Comparison of ENCODE assay signal across 9 mouse cellular contexts in genomic region chr7:46422764-46423412, GRCm38 (mm10). TPM values are rescaled to one million over a fixed set of nuclear protein-coding genes. Genes with fewer than 3 reads are reported as not detected.
DNase-seq lines count a peak whose midpoint lies in the region; ATAC-seq and TF ChIP-seq lines count a peak whose summit lies in the region.
"Had no signal": no experiment of that assay in that cellular context is flagged by ENCODE, and none has a peak within 500 bp of the region (broad histone marks: within the 10 kb centered on the region; RNA-seq: fewer than 3 reads in every experiment).

No protein-coding gene starts in this region.

- 57% methylated on average over 18 of the region's 18 CpGs for WGBS in heart, embryonic 11.5 days (ENCODE audit: insufficient replicate concordance)
- 53% methylated on average over 18 of the region's 18 CpGs for WGBS in hindbrain, embryonic 15.5 days
- 55% methylated on average over 18 of the region's 18 CpGs for WGBS in midbrain, postnatal 0 days

- peak; percentile 56 for DNase-seq in heart, postnatal 4 days
- peak; percentile 15 to 29 for DNase-seq in adrenal gland, postnatal 4 days (ENCODE audit: low spot score in 2 of 2)
- peak; percentile 78 to 80 for DNase-seq in left cerebral cortex, postnatal 36 days (ENCODE audit: low spot score in 2 of 2)
- peak; percentile 55 for DNase-seq in midbrain, postnatal 0 days (ENCODE audit: low spot score)
- DNase-seq in splenic B cell, adult 2 months (ENCODE audit: low read depth, low spot score), result peak; percentile 84

- no peaks in the 10 kb centered on the region for H3K4me1 ChIP-seq in heart, embryonic 11.5 days (ENCODE audit: control insufficient read depth, insufficient read depth, low read length)
- no peaks in the 10 kb centered on the region for H3K4me1 ChIP-seq in embryonic fibroblast, embryonic 13.5 days (ENCODE audit: control insufficient read depth, insufficient read depth, low read length)
- peaks cover 55% of the 10 kb centered on the region for H3K4me1 ChIP-seq in hindbrain, embryonic 15.5 days (replicated peaks)
- H3K4me1 ChIP-seq in midbrain, postnatal 0 days (ENCODE audit: insufficient read depth, low read length), result peaks cover 16% of the 10 kb centered on the region; the same call in 1 of the 2 replicates
- H3K4me1 ChIP-seq: limb, embryonic 15.5 days had no signal

- H3K4me3 ChIP-seq in heart, embryonic 11.5 days (ENCODE audit: low read depth, low read length), result no peak overlapping the region
- H3K4me3 ChIP-seq in embryonic fibroblast, embryonic 13.5 days (ENCODE audit: insufficient read depth, low read length), result no peak overlapping the region
- H3K4me3 ChIP-seq in hindbrain, embryonic 15.5 days, result no peak overlapping the region
- H3K4me3 ChIP-seq in midbrain, postnatal 0 days (ENCODE audit: low read depth, low read length), result no peak overlapping the region
- H3K4me3 ChIP-seq: limb, embryonic 15.5 days had no signal

- TF ChIP-seq POLR2A in embryonic fibroblast, embryonic 13.5 days (IDR thresholded peaks at IDR 0.05; ENCODE audit: low read depth, low read length), result no peak

- H3K9me3 ChIP-seq in heart, embryonic 11.5 days (replicated peaks; ENCODE audit: control insufficient read depth, low read length), result no peaks in the 10 kb centered on the region
- H3K9me3 ChIP-seq in hindbrain, embryonic 15.5 days, result no peaks in the 10 kb centered on the region
- H3K9me3 ChIP-seq in midbrain, postnatal 0 days (ENCODE audit: low read length), result no peaks in the 10 kb centered on the region
- H3K9me3 ChIP-seq: limb, embryonic 15.5 days had no signal

- H3K27me3 ChIP-seq in heart, embryonic 11.5 days (ENCODE audit: control insufficient read depth, insufficient read depth, low read length), result peaks cover 5% of the 10 kb centered on the region; the same call in 1 of the 2 replicates
- no peaks in the 10 kb centered on the region for H3K27me3 ChIP-seq in hindbrain, embryonic 15.5 days
- no peaks in the 10 kb centered on the region for H3K27me3 ChIP-seq in midbrain, postnatal 0 days (ENCODE audit: insufficient read depth, low read length)
- H3K27me3 ChIP-seq in splenic B cell, adult 2 months (ENCODE audit: control insufficient read depth, insufficient read depth, low read length, poor library complexity, severe bottlenecking), result no peaks in the 10 kb centered on the region
- H3K27me3 ChIP-seq: limb, embryonic 15.5 days had no signal

- TF ChIP-seq CTCF in embryonic fibroblast, embryonic 13.5 days (IDR thresholded peaks at IDR 0.05; ENCODE audit: borderline replicate concordance, insufficient read depth, low read length), result peak; percentile 52
- TF ChIP-seq CTCF in midbrain, postnatal 0 days (IDR thresholded peaks at IDR 0.05), result peak; percentile 71

- H3K4me2 ChIP-seq in heart, embryonic 11.5 days, result no peak overlapping the region
- H3K4me2 ChIP-seq in hindbrain, embryonic 15.5 days, result peak overlapping the region; percentile 21
- peak overlapping the region; percentile 34 for H3K4me2 ChIP-seq in midbrain, postnatal 0 days (ENCODE audit: low read depth, low read length, poor library complexity, severe bottlenecking)
- H3K4me2 ChIP-seq: limb, embryonic 15.5 days had no signal

- no peak for ATAC-seq in heart, embryonic 11.5 days (replicated peaks; ENCODE audit: insufficient number of reproducible peaks, low FRiP score, low TSS enrichment)
- ATAC-seq in hindbrain, embryonic 15.5 days (ENCODE audit: low FRiP score, low read depth), result peak; percentile 51
- ATAC-seq in midbrain, postnatal 0 days (ENCODE audit: low FRiP score), result peak; percentile 57

- H3K9ac ChIP-seq in heart, embryonic 11.5 days (ENCODE audit: low read depth, low read length), result no peak overlapping the region
- no peak overlapping the region for H3K9ac ChIP-seq in hindbrain, embryonic 15.5 days
- H3K9ac ChIP-seq in midbrain, postnatal 0 days (replicated peaks; ENCODE audit: low read length, poor library complexity, severe bottlenecking), result no peak overlapping the region
- H3K9ac ChIP-seq: limb, embryonic 15.5 days had no signal

- no peaks in the 10 kb centered on the region for H3K36me3 ChIP-seq in heart, embryonic 11.5 days (ENCODE audit: control insufficient read depth, insufficient read depth, low read length)
- peaks cover 9% of the 10 kb centered on the region; the same call in 1 of the 2 replicates for H3K36me3 ChIP-seq in hindbrain, embryonic 15.5 days
- H3K36me3 ChIP-seq in midbrain, postnatal 0 days (ENCODE audit: insufficient read depth, low read length), result peaks cover 6% of the 10 kb centered on the region; the same call in 1 of the 2 replicates
- no peaks in the 10 kb centered on the region for H3K36me3 ChIP-seq in splenic B cell, adult 2 months (ENCODE audit: control insufficient read depth, insufficient read depth, low read length, poor library complexity, severe bottlenecking)
- H3K36me3 ChIP-seq: limb, embryonic 15.5 days had no signal

- intact Hi-C loops in left cerebral cortex, postnatal 36 days (cut with DNase I), result no loop called here

- no peak overlapping the region for H3K27ac ChIP-seq in heart, embryonic 11.5 days (ENCODE audit: low read depth, low read length)
- H3K27ac ChIP-seq in embryonic fibroblast, embryonic 13.5 days (ENCODE audit: insufficient read depth, low read length), result no peak overlapping the region
- H3K27ac ChIP-seq in hindbrain, embryonic 15.5 days (replicated peaks), result peak overlapping the region; percentile 58
- H3K27ac ChIP-seq in midbrain, postnatal 0 days (ENCODE audit: low read depth, low read length), result peak overlapping the region; percentile 74
- H3K27ac ChIP-seq: limb, embryonic 15.5 days had no signal

RNA-seq across cellular contexts. Expression of gene Kcnc1, which starts 26.6 kb away (rescaled TPM):
- total RNA-seq in heart, postnatal 4 days (2021), result under 1 TPM; 0.02 to 0.05 TPM
- 0.21 and 0.27 TPM in 2 replicates for polyA plus RNA-seq in heart, embryonic 11.5 days (2014; fragmentation: Nextera tagmentation; extraction: Ambion mirVana)
- 1 to 10 TPM; 1.0 to 3.0 TPM for total RNA-seq in adrenal gland, postnatal 4 days (2021)
- not detected in 2 replicates for polyA plus RNA-seq in embryonic fibroblast, embryonic 13.5 days (2011; ENCODE audit: insufficient read length, low read depth, missing spikeins)
- polyA plus RNA-seq in hindbrain, embryonic 15.5 days (2015; fragmentation: Nextera tagmentation; extraction: Ambion mirVana), result 19.2 and 23.9 TPM in 2 replicates
- total RNA-seq in left cerebral cortex, postnatal 36 days (2021), result 100 to 1,000 TPM; 134 to 138 TPM
- 43.8 and 44.9 TPM in 2 replicates for total RNA-seq in midbrain, postnatal 0 days (2014; rRNA removed)
- 24.0 and 26.5 TPM in 2 replicates for polyA plus RNA-seq in midbrain, postnatal 0 days (2015; fragmentation: Nextera tagmentation; extraction: Ambion mirVana)

RNA-seq across cellular contexts. Expression of gene Myod1, which starts 46.6 kb away (rescaled TPM):
- not detected for total RNA-seq in heart, postnatal 4 days (2021)
- 0.87 and 1.5 TPM in 2 replicates for polyA plus RNA-seq in heart, embryonic 11.5 days (2014; fragmentation: Nextera tagmentation; extraction: Ambion mirVana)
- 1 to 10 TPM in 1 of 2 experiments, under 1 TPM in 1; 0.48 to 1.6 TPM for total RNA-seq in adrenal gland, postnatal 4 days (2021)
- polyA plus RNA-seq in embryonic fibroblast, embryonic 13.5 days (2011; ENCODE audit: insufficient read length, low read depth, missing spikeins), result not detected in 2 replicates
- polyA plus RNA-seq in hindbrain, embryonic 15.5 days (2015; fragmentation: Nextera tagmentation; extraction: Ambion mirVana), result 0.08 and 0.25 TPM in 2 replicates
- under 1 TPM in 1 of 2 experiments, not detected in 1; 0.32 TPM for total RNA-seq in left cerebral cortex, postnatal 36 days (2021)
- 2.8 TPM in 1 of 2 replicates, not detected in the other for total RNA-seq in midbrain, postnatal 0 days (2014; rRNA removed)
- 0.11 and 0.52 TPM in 2 replicates for polyA plus RNA-seq in midbrain, postnatal 0 days (2015; fragmentation: Nextera tagmentation; extraction: Ambion mirVana)

Comparison
In these comparisons a context has a peak if more than half of its experiments do, and no peak if none do; other contexts are left out.
1. DNase-seq: peak in every context shown above with its lines; median percentile 84 in splenic B cell, adult 2 months; 79 in left cerebral cortex, postnatal 36 days; 56 in heart, postnatal 4 days; 55 in midbrain, postnatal 0 days; 22 in adrenal gland, postnatal 4 days.
2. H3K27ac ChIP-seq: peak in hindbrain, embryonic 15.5 days (single experiment) and midbrain, postnatal 0 days (single experiment); none in heart, embryonic 11.5 days (single experiment) and embryonic fibroblast, embryonic 13.5 days (single experiment).
3. RNA of gene Kcnc1, which starts 26.6 kb away (total RNA-seq): 134 to 138 TPM in left cerebral cortex, postnatal 36 days and 43.8 to 44.9 TPM in midbrain, postnatal 0 days; 1.0 to 3.0 TPM in adrenal gland, postnatal 4 days and 0.02 to 0.05 TPM in heart, postnatal 4 days; every median in the first group is over 10 times any median in the second.